Mouse (Mus musculus) left cerebral cortex, adult 8-10 months (tissue): Measurements from ENCODE around the gene Nxpe4. TPM values are rescaled to one million over a fixed set of nuclear protein-coding genes. Genes with fewer than 3 reads are reported as not detected.
"Not testable (repeated sequence)": the region's sequence is repeated elsewhere in the genome, so short reads cannot be mapped to it uniquely, and the experiment has no call there.

Source experiments
- DNase-seq, 2 experiments: peaks; one replicate each; pipeline ENCODE4 v3.0.0; 2022; ENCODE audit warnings: low spot score in 2 of 2
- total RNA-seq, 4 experiments: library from RNA; stranded (reverse); gene quantifications; 2 replicates each; pipeline ENCODE4 v1.2.4; 2022

Nxpe4 gene
- total RNA-seq, 4 experiments from 2014 or later, result 10.9 to 12.9 (median 11.6) TPM

GRCm38 (mm10) chr9:48407549-48408327, 245.9 kb downstream of the Nxpe4 start:
- no peak for DNase-seq

DNA sequence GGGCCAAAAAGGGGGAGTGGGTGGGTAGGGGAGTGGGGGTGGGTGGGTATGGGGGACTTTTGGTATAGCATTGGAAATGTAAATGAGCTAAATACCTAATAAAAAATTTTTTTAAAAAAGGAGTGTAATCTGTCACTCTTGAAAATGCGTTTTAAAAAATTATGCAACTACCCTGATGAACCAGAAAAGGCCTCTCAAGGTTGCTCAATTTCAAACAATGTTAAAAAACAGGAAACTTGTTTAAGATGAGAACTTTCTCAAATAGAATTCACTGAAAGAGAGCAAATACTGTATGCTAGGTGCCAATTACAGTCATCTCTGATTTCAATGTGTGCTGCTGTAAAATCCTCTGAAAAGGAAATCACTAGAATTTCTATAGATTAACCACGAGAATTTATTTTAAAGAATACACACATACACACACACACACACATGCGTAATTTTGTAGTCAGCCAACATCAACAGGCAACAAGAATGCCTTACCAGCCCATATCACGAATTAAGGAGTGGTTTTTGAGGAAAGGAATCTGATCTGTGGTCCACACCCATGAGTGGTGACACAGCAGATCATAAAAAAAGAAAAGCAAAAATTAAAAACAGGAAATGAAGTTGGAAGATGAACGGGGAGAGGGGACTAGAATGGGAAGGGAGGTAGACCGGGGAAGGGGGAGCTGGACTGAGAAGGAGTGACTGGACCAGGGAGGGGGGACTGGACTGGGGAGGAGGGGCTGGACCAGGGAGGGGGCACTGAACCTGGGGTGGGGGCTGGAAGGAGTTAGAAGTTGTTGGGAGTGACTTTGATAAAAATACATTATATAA, 248.6 kb downstream of the Nxpe4 start:
- DNase-seq, result no peak

DNA sequence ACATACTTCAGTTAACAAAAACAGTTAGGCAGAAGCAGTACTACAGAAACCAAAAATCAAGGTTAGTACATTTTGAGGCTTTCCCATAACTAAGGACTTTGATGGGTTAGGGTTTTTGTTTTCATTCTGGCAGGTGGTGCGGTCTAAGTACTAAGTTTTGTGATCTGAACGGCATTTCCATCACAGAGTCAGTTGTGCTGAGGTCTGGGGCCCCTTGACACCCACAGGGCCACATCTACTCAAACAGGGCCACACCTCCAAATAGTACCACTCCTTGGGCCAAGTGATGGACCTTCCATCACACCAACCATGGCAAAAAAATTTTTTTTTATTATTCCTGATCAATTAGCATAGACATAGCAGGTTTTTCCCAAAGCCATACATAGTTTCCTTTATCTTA, 251.8 kb downstream of the Nxpe4 start:
- no peak for DNase-seq

DNA sequence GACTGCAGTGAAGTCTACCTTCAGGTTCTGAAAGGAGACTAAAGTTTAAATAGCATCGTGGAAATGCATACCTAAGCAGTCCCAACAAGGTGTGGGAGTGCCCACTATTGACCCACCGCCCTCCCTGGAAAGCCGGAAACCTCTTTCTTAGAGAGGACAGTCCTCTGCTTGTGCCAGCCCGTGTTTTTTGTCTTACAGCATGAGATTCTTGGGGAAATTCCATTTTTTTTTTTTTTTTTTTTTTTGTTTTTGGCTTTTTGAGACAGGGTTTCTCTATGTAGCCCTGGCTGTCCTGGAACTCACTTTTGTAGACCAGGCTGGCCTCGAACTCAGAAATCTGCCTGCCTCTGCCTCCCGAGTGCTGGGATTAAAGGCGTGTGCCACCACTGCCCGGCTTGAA, 255.5 kb downstream of the Nxpe4 start:
- DNase-seq, result not testable (repeated sequence)

GRCm38 (mm10) chr9:48417994-48418393, 256.2 kb downstream of the Nxpe4 start:
- DNase-seq, result no peak

DNA sequence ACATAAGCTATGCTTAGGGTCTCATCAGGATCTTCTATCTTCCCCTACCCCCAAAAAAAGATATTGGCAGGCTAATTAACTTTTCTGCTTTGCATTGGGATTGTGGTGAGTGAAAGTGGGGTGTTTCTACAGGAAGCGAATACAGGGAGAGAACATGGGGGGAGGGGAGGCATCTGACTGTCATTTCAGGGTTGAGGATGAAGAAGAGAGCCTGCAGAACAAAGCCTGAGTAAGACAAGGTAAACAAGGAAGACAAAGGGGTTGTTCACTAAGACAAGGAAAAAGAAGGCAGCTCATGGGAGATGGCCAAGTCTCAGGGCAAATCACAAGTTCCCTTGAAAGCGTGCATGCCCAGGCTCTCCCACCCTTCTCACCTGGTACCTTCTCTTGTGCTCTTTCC, 256.6 kb downstream of the Nxpe4 start:
- DNase-seq, result no peak

- DNase-seq, result no peak
These were observed 257.0 kb downstream of the Nxpe4 start for GRCm38 (mm10) chr9:48418829-48419228.

DNA sequence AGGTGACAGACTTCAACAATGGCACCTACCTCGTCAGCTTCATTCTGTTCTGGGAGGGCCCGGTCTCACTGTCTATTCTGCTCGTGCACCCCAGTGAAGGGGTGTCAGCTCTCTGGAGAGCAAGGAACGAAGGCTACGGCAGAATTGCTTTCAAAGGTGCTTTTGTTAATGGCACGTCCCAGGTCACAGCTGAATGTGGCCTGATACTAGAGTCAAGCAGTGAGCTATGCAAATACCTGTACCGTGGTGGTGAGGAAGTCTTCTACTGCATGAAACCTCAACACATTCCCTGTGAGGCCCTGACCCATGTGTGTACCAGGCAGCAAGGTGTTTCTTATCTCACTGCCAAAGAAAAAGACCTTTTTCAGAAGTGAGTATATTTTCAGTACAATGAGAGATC, 258.6 kb downstream of the Nxpe4 start:
- no peak for DNase-seq

- DNase-seq, result no peak
These were observed 259.2 kb downstream of the Nxpe4 start for GRCm38 (mm10) chr9:48421029-48421428.

DNA sequence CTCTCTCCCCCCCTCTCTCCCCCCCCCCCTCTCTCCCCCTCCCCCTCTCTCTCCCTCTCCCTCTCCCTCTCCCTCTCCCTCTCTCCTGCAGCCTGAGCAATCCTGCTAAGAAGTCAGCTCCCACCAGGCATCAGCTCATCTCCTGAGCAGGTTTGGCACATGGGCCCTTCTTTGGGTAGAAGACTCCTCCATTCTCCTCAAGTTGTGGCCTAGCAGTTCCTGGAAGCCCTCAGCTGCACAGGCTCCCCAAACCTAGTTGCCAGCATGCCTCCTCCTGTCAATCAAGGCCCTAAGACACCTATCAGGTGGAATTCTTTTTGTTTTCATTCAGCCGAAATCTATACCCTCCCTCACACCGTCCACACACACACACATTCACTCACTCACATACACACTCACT, 259.7 kb downstream of the Nxpe4 start:
- no peak for DNase-seq

- no peak for DNase-seq
These were observed 260.6 kb downstream of the Nxpe4 start for GRCm38 (mm10) chr9:48422382-48422781.

GRCm38 (mm10) chr9:48423256-48423655, 261.4 kb downstream of the Nxpe4 start:
- DNase-seq, result no peak

GRCm38 (mm10) chr9:48427176-48427575, 265.4 kb downstream of the Nxpe4 start:
- DNase-seq, result no peak

- no peak for DNase-seq
These were observed 270.6 kb downstream of the Nxpe4 start for GRCm38 (mm10) chr9:48432449-48432848.

DNA sequence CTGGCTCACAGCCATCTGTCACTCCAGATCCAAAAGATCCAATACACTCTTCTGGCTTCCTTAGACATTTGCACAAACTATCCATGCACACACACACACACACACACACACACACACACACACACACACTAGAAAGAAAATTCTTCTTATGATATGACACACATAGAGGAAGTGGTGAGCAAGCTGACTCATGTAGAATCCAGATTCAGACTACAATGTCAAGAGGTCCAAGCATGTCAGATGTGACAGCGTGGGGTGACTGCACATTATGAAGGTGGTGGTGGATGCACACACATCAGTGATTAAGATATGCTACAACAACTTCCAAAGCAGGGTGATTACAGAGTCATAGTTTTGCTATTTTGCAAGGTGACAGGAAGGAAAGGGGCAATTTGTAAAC, 282.1 kb downstream of the Nxpe4 start:
- DNase-seq, result no peak

DNA sequence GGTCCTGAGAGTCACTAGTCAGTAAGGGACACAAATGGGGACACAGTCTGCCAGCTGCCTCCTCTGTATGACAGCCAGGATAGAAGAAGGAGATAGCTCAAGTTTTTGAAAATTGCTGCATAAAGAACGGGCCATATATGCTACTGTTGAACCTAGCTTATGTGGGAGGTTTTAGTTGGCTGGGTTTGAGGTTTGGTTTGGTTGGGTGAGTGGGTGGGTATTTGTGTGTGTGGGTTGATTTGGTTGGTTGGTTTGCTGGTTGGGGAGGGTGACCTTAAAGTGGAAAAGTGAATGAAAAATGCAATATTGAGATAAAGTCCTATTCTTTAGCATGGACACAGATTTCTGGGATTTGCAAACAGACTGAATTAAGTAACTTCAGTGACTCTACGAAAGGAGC, 283.0 kb downstream of the Nxpe4 start:
- no peak for DNase-seq

GRCm38 (mm10) chr9:48447783-48448209, 286.0 kb downstream of the Nxpe4 start:
- DNase-seq, result no peak

Other genes with a start within 250 kb of the Nxpe4 start
- gene Nxpe2, start 191.4 kb downstream of the Nxpe4 start, total RNA-seq, result under 1 TPM; 0.41 to 0.93 (median 0.71) TPM